Mouse (Mus musculus) thymus, postnatal 4 days (tissue): Measurements from ENCODE around the gene Gm7347.
"Not testable (repeated sequence)": the region's sequence is repeated elsewhere in the genome, so short reads cannot be mapped to it uniquely, and the experiment has no call there.

Experiments
- DNase-seq: peaks from one replicate; pipeline ENCODE4 v3.0.0; 2021

Gm7347 gene

GRCm38 (mm10) chr5:26058481-26058880 lies at the start of gene Gm7347:
TSS of gene Gm7347 (minus strand) at chr5:26058581.
- DNase-seq, result not testable (repeated sequence)

GRCm38 (mm10) chr5:26105262-26105661 lies 46.9 kb upstream of the Gm7347 start, which contains the start of gene 5031410I06Rik:
TSS of gene 5031410I06Rik (minus strand) at chr5:26105362.
- DNase-seq, result not testable (repeated sequence)

- not testable (repeated sequence) for DNase-seq
Measured at GRCm38 (mm10) chr5:26089191-26089590, 30.8 kb upstream of the Gm7347 start, which contains the start of gene Gm10471. TSS of gene Gm10471 (minus strand) at chr5:26089291.

GRCm38 (mm10) chr5:26079023-26079422 lies 20.6 kb upstream of the Gm7347 start:
- peak; percentile 3 for DNase-seq

GRCm38 (mm10) chr5:26070716-26071115 lies 12.3 kb upstream of the Gm7347 start:
- DNase-seq, result peak; percentile 4

GRCm38 (mm10) chr5:26039458-26039857 lies 18.9 kb downstream of the Gm7347 start, which contains the start of gene Speer4a:
TSS of gene Speer4a (minus strand) at chr5:26039558.
- not testable (repeated sequence) for DNase-seq

GRCm38 (mm10) chr5:26022816-26023215 lies 35.6 kb downstream of the Gm7347 start, which contains the start of gene Gm5862:
TSS of gene Gm5862 (minus strand) at chr5:26022916.
- DNase-seq, result not testable (repeated sequence)

- DNase-seq, result not testable (repeated sequence)
Measured at GRCm38 (mm10) chr5:26007697-26008096, 50.7 kb downstream of the Gm7347 start.

GRCm38 (mm10) chr5:26006937-26007695 lies 51.3 kb downstream of the Gm7347 start:
- DNase-seq, result peak; percentile 4

GRCm38 (mm10) chr5:26004698-26005097 lies 53.7 kb downstream of the Gm7347 start, which contains the start of gene Gm1979:
TSS of gene Gm1979 (minus strand) at chr5:26004798.
- DNase-seq, result not testable (repeated sequence)
